Mouse (Mus musculus) embryonic facial prominence, embryonic 12.5 days (tissue): ENCODE data around the gene Tcl1b2. TPM values are rescaled to one million over a fixed set of nuclear protein-coding genes. Genes with fewer than 3 reads are reported as not detected.
"Not testable (repeated sequence)": the region's sequence is repeated elsewhere in the genome, so short reads cannot be mapped to it uniquely, and the experiment has no call there.

Experiments used
- ATAC-seq: fragments of 200-750 bp; cut with Nextera tagmentation; 2 replicates; pipeline ENCODE4 v1.8.0; 2017; ENCODE audit not compliant: insufficient number of reproducible peaks, insufficient read depth, low FRiP score, low TSS enrichment
- H3K27ac ChIP-seq: fragments of 300-500 bp; sonication (generic); 2 replicates; pipeline ENCODE4 v1.5.1; 2016; ENCODE audit warnings: mild to moderate bottlenecking
- H3K27me3 ChIP-seq: fragments of 300-500 bp; sonication (generic); 2 replicates; pipeline ENCODE4 v1.6.1; 2016; ENCODE audit warnings: mild to moderate bottlenecking, moderate library complexity
- H3K36me3 ChIP-seq: fragments of 300-500 bp; sonication (generic); 2 replicates; pipeline ENCODE4 v1.6.1; 2016; ENCODE audit warnings: mild to moderate bottlenecking
- H3K4me1 ChIP-seq: fragments of 300-500 bp; sonication (generic); 2 replicates; pipeline ENCODE4 v1.6.1; 2016
- H3K4me2 ChIP-seq: fragments of 300-500 bp; sonication (generic); replicated peaks from 2 replicates; pipeline ENCODE4 v1.6.1; 2016; ENCODE audit warnings: mild to moderate bottlenecking, moderate library complexity
- H3K4me3 ChIP-seq: fragments of 300-500 bp; sonication (generic); 2 replicates; pipeline ENCODE4 v1.5.1; 2016; ENCODE audit warnings: mild to moderate bottlenecking
- H3K9ac ChIP-seq: fragments of 300-500 bp; sonication (generic); 2 replicates; pipeline ENCODE4 v1.6.1; 2016; ENCODE audit warnings: mild to moderate bottlenecking, moderate library complexity
- H3K9me3 ChIP-seq: fragments of 300-500 bp; sonication (generic); 2 replicates; pipeline ENCODE4 v1.6.1; 2016; ENCODE audit warnings: mild to moderate bottlenecking, moderate library complexity
- WGBS: fragments of 180-500 bp; shearing (Covaris S2); methylation state at CpG from one replicate; pipeline ENCODE4 v1.1.7; 2016; 5-methylcytosine and 5-hydroxymethylcytosine counted together
- polyA plus RNA-seq: library from polyadenylated mRNA; unstranded; fragments of >200 nt; fragmentation: Nextera tagmentation; extraction: Ambion mirVana; gene quantifications from 2 replicates; pipeline ENCODE4 v1.2.1, GENCODE M21; 2016

Gene Tcl1b2
- polyA plus RNA-seq, 1 experiment from 2014 or later, result not detected

DNA sequence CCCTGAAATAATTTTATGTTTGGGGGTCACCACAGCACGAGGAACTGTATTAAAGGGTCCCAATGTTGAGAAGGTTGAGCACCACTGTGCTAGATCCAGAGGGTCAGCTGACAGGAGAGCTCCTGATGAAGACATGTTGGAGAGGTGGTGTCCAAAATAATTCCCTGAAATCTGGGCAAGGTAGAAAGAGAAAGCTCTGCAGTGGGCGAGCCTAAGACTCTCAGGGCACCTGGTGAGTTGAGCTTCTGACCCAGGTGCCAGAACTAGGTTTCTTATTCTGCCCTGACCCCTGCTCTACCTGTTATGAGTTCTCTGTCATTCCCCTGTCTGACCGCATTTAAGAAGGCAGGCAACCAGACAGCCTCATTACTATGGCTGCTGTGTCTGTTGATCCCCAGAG, 30.2 kb downstream of the Tcl1b2 start, which contains the start of gene Tcl1b5:
TSS of gene Tcl1b5 (plus strand) at position 301 of the 400 bp plus-strand sequence.
- not testable (repeated sequence) for H3K27me3 ChIP-seq, H3K4me1 ChIP-seq, ATAC-seq, H3K27ac ChIP-seq, H3K36me3 ChIP-seq, H3K9me3 ChIP-seq, H3K4me3 ChIP-seq, H3K4me2 ChIP-seq, H3K9ac ChIP-seq
- WGBS, result 65% methylated on average over 3 of the region's 3 CpGs

DNA sequence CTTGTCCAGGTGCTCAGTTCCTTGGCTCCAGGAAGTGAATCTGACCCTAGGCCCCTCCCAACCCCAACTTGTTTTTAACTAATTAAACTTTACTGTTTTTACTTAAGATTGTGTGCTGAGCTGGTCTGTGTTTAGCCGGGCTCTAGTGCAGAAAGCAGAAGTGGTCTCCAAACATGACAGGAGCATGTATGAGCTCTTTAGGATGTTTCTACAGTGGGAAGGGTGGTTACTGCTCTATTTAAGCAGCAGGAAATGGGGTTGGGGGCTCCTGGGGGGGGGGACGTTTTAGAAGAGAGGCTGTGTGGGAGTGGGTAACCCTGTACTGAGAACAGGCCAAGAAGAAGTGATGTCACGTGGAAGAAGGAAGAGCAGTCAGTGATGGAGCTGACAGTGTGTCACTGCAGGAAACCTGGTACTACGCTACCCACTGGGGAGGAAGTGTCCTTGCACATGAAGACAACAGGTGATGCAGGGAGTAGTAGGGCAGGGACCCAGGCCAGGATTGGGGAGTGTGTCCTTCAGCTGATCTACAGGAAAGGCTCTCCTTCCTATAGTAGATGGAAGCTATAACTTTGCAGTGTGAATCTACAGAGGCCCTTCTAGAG, 35.3 kb downstream of the Tcl1b2 start:
- H3K4me1 ChIP-seq, H3K36me3 ChIP-seq, H3K4me2 ChIP-seq, H3K9me3 ChIP-seq, H3K27ac ChIP-seq, ATAC-seq, H3K4me3 ChIP-seq, H3K9ac ChIP-seq, H3K27me3 ChIP-seq: not testable (repeated sequence)
- WGBS, result 78% methylated on average over 4 of the region's 4 CpGs

GRCm38 (mm10) chr12:105188980-105189379, 43.2 kb downstream of the Tcl1b2 start:
- 40% methylated on average over 2 of the region's 2 CpGs for WGBS
- not testable (repeated sequence) for ATAC-seq, H3K36me3 ChIP-seq, H3K9ac ChIP-seq, H3K4me2 ChIP-seq, H3K9me3 ChIP-seq, H3K4me3 ChIP-seq, H3K27ac ChIP-seq, H3K27me3 ChIP-seq, H3K4me1 ChIP-seq

GRCm38 (mm10) chr12:105190743-105191142, 44.9 kb downstream of the Tcl1b2 start, which contains the start of gene Tcl1b3:
Tcl1b3 (plus strand) TSS chr12:105191043.
- not testable (repeated sequence) for H3K4me2 ChIP-seq, H3K36me3 ChIP-seq, H3K27me3 ChIP-seq, H3K9me3 ChIP-seq, H3K4me1 ChIP-seq, ATAC-seq, H3K4me3 ChIP-seq, H3K27ac ChIP-seq, H3K9ac ChIP-seq
- WGBS, result 89% methylated on average over 6 of the region's 6 CpGs

- ATAC-seq, H3K4me2 ChIP-seq, H3K9ac ChIP-seq, H3K36me3 ChIP-seq, H3K27ac ChIP-seq, H3K4me1 ChIP-seq, H3K27me3 ChIP-seq, H3K4me3 ChIP-seq, H3K9me3 ChIP-seq: not testable (repeated sequence)
- WGBS, result 38% methylated on average over 7 of the region's 7 CpGs
Observed at GRCm38 (mm10) chr12:105199684-105200497, 54.1 kb downstream of the Tcl1b2 start.

GRCm38 (mm10) chr12:105201657-105202056, 55.8 kb downstream of the Tcl1b2 start, which contains the start of gene Tcl1b4:
Tcl1b4 (plus strand) TSS chr12:105201957.
- H3K27ac ChIP-seq, H3K36me3 ChIP-seq, H3K4me1 ChIP-seq, H3K9me3 ChIP-seq, ATAC-seq, H3K4me2 ChIP-seq, H3K27me3 ChIP-seq, H3K4me3 ChIP-seq, H3K9ac ChIP-seq: not testable (repeated sequence)
- 63% methylated on average over 1 of the region's 1 CpGs for WGBS

Other genes starting within 250 kb of the Tcl1b2 start
- 0.64 and 0.79 TPM in 2 replicates for gene Syne3, start 136.2 kb upstream of the Tcl1b2 start, polyA plus RNA-seq
- 188 and 196 TPM in 2 replicates for gene Glrx5, start 113.3 kb upstream of the Tcl1b2 start, polyA plus RNA-seq
- not detected in 2 replicates for gene Tcl1b1, start 13.7 kb downstream of the Tcl1b2 start, polyA plus RNA-seq
- not detected in 2 replicates for gene Tcl1b5, start 30.3 kb downstream of the Tcl1b2 start, polyA plus RNA-seq
- not detected in 2 replicates for gene Tcl1b3, start 45.0 kb downstream of the Tcl1b2 start, polyA plus RNA-seq
- gene Tcl1b4, start 55.9 kb downstream of the Tcl1b2 start, polyA plus RNA-seq, result not detected in 2 replicates
- not detected in 2 replicates for gene Tcl1, start 76.8 kb downstream of the Tcl1b2 start, polyA plus RNA-seq
- 0.54 and 0.76 TPM in 2 replicates for gene Tunar, start 187.9 kb downstream of the Tcl1b2 start, polyA plus RNA-seq